Mouse (Mus musculus) layer of hippocampus, postnatal 36 days (tissue): Measurements from ENCODE around the gene Nxpe2. TPM values are rescaled to one million over a fixed set of nuclear protein-coding genes. Genes with fewer than 3 reads are reported as not detected.

Experiments used
- DNase-seq, 2 experiments: peaks; one replicate each; pipeline ENCODE4 v3.0.0; 2022
- total RNA-seq, 2 experiments: library from RNA; stranded (reverse); gene quantifications; 2 replicates each; pipeline ENCODE4 v1.2.3; 2021

Gene Nxpe2
- total RNA-seq, 2 experiments from 2014 or later, result 0.12 TPM; not detected in 1

- no peak for DNase-seq
These were observed 58.5 kb downstream of the Nxpe2 start for GRCm38 (mm10) chr9:48294754-48295153.

GRCm38 (mm10) chr9:48290281-48290680, 63.0 kb downstream of the Nxpe2 start:
- no peak for DNase-seq

DNA sequence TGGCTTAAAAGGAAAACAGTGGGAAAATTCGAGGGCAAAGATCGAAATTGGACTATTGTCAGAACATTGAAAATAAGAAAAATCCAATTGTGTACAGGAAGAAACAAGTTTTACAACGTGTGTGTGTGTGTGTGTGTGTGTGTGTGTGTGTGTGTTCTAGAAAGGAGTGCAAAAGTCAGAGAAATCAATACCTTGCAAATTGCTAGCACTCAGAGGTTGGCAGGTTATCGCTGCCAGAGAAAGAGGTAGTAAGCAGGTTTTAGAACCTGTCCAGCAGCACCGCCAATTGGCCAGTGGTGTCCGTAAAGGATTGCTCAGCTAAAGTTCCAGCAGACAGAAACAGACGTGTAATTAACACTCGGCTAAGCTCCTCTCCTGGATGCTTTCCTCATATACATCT, 69.0 kb downstream of the Nxpe2 start:
- no peak for DNase-seq

DNA sequence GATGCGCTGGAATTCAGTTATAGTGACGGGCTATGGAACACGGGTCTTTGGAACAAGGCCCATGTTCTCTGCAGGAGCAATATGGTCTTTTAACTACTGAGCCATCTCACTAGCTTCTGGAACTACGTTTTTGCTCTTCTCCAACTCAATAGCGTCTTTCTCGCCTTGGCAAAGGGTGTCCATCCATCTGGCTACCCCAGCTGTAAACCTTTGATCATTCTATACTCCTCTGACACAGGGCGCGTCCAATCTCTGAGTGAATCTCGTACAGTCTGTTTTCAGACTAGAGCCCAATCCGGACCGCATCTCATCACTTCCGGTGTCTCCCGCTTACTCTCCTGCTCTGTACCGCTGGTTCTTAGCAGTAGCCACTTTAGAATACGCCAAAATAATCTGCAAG, 76.4 kb downstream of the Nxpe2 start:
- DNase-seq, result no peak

Other genes with a start within 250 kb of the Nxpe2 start
- gene Nxpe4, start 191.4 kb downstream of the Nxpe2 start, total RNA-seq, result 1 to 10 TPM; 8.1 to 8.4 TPM
- 100 to 1,000 TPM in 1 of 2 experiments, 10 to 100 TPM in 1; 99.5 to 106 TPM for gene Rexo2, start 127.2 kb upstream of the Nxpe2 start, total RNA-seq
- 10 to 100 TPM; 36.1 to 37.4 TPM for gene Rbm7, start 141.8 kb upstream of the Nxpe2 start, total RNA-seq
- gene Gm5617, start 142.0 kb upstream of the Nxpe2 start, total RNA-seq, result 10 to 100 TPM; 10.8 TPM